Mouse (Mus musculus) forelimb bud, embryonic 11.5 days (tissue): ENCODE measurements around the gene Tnnt1.
"Not testable (repeated sequence)": the region's sequence is repeated elsewhere in the genome, so short reads cannot be mapped to it uniquely, and the experiment has no call there.

Source experiments
- DNase-seq: peaks from one replicate; pipeline ENCODE4 v3.0.0-alpha.2; 2012; ENCODE audit warnings: low read depth, low spot score

The Tnnt1 gene

DNA sequence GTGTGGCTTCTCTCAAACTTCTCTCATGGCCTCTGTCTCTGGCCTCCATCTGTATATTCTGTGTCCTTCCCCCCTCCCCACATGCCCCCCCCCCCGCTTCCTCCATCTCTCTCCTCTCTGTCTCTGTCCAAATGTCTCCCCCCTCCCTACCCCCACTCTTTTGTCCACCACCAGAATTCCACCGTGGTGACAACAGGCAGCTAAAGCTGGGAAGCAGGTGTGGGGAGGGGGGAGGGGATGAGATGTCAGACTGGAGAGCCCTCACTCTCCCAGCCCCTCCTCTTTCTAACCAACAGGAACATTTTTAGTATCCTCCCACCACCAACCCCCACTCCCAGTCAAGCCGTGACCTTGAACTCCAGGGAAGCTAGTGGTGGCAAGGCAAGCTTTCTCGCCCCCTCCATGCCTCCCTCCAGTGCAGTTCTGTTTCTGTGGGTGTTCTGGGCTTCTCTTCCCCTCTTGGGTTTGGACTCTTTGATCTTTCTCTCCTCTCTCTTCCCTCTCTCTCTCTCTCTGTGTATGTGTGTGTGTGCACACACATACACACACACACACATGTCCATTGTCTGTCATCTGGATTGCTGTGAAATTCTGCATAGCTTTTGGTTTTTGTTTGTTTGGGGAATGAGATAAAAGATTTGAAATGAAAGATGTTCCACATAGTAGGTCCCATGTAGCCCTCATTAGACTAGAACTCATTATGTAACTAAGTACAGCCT lies at the start of gene Tnnt1:
Gene Tnnt1, minus strand, starts transcription at position 51 of the 719 bp plus-strand sequence.
- DNase-seq, result no peak

GRCm38 (mm10) chr7:4562660-4563059 lies 46.5 kb upstream of the Tnnt1 start:
- DNase-seq, result no peak

- no peak for DNase-seq
Measured at GRCm38 (mm10) chr7:4557167-4557560, 41.0 kb upstream of the Tnnt1 start.

DNA sequence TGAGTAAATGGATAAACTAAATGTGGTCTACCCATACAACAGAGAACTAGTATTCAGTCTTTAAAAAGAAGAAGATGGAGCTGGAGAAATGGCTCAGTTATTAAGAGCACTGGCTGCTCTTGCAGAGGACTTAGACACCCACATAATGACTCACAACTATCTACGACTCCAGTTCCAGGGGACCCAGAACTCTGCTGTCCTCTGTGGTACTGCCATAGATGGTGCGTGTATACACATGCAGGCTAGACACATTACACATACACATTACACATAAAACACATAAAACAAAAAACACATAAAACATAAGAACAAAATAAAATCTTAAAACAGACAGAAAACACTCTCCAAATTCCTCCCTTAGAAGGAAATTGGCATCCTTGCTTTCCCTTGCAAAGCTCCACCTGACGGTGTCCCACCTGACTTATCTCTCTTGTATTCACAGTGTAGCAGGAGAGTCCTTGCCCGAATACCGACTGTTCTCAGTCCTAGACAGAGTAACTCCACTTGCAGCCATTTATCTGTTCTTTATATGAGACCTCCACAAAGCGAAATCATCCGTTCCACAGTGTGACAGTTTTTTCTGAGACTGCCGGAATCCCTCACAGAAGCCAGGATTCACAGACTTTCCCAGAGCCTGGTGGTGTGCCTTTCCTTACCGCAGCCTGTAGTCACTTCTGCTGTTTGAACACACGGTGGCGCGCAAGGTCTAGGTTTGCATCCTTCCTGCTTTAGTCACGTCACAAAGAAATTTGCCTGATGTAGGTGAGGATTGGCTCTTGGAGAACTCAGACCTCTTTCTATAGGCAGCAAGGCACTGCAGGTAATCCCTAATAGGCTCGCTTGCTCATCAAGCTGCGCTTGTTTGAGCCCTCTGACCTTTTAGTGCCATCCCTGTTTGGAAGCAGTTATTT lies 40.3 kb upstream of the Tnnt1 start:
- peak; percentile 90 for DNase-seq

- DNase-seq, result peak; percentile 16
Measured at GRCm38 (mm10) chr7:4547221-4547641, 31.0 kb upstream of the Tnnt1 start, which contains the start of gene Syt5. Gene Syt5 (minus strand): TSS chr7:4547541.

- DNase-seq, result peak; percentile 80
Measured at GRCm38 (mm10) chr7:4546591-4547131, 30.5 kb upstream of the Tnnt1 start.

DNA sequence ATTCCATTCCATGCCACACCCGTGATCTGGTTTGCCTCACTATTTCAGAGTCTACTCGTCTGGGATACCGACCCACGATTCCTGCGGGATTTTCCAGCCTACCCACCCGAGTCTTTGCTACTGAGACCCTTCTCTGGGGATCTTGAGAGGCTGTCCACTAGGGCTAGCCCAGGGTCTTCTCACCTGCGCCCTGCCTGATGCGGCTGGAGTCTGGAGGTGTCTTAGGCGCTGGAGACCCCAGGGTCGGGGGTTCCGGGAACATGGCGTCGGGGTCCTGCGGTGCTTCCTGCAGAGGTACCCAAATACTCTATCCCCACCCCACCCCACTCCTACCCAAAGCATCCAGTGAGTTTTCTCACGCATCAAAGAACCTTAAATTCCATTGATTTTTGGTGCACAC lies 29.9 kb upstream of the Tnnt1 start:
- DNase-seq, result no peak

GRCm38 (mm10) chr7:4542013-4542412 lies 25.8 kb upstream of the Tnnt1 start:
- no peak for DNase-seq

DNA sequence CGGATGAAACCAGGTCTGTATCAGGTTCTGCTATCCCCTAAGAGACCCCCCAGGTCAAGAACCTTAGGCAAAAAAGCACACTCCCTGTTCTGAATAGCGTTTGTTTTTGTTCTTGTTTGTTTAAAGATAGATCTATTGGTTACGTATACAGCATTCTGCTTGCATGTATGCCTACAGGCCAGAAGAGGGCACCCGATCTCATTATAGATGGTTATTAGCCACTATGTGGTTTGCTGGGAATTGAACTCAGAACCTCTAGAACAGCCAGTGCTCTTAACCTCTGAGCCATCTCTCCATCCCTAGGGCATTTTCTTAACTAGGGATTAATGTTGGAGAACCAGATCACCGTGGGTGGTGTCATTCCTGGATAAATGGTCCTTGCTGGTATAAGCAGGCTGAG lies 25.2 kb upstream of the Tnnt1 start:
- DNase-seq, result no peak

- no peak for DNase-seq
Measured at GRCm38 (mm10) chr7:4539019-4539418, 22.8 kb upstream of the Tnnt1 start.

DNA sequence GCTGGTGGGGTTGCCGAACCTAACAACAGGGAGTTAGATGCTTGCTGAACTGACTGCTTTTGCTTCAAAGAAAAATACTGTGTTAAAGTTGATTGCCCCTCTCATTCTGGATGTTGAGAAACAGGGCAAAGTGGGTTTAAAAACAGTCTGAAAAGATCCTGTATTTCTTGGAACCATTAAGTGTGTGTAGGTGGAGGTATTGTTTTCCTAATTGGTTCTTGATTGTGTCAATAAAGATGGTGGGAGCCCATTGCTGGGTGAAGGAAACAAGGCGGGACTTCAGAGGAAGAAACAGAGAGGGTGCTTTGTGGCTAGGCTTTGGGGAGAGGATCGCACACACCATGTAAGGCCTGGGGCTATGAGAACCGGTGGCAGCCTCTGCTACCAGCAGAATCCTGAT lies 21.0 kb upstream of the Tnnt1 start:
- no peak for DNase-seq

DNA sequence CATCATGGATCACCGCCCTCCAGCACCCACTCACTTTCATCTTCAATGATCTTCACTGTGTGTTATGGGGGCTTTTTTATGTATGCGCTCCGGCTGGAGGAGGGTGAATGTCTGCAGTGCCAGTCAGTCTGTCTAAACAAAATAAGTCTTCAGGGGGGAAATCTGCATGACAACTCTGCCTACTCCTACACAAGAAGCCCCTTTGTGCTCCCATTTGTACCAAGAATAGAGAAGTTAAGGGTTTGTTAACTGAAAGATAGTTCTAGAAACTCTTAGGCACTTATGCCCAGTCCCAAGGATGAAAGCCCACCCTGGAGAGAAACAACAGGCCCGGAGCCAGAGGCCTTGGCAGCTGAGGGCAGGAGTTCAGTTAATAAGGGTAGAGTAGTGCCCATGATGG lies 20.2 kb upstream of the Tnnt1 start:
- DNase-seq, result no peak

- DNase-seq, result peak; percentile 93
Measured at GRCm38 (mm10) chr7:4532005-4532729, 16.0 kb upstream of the Tnnt1 start, which contains the start of gene Dnaaf3. Gene Dnaaf3 (minus strand): TSS chr7:4532453.

DNA sequence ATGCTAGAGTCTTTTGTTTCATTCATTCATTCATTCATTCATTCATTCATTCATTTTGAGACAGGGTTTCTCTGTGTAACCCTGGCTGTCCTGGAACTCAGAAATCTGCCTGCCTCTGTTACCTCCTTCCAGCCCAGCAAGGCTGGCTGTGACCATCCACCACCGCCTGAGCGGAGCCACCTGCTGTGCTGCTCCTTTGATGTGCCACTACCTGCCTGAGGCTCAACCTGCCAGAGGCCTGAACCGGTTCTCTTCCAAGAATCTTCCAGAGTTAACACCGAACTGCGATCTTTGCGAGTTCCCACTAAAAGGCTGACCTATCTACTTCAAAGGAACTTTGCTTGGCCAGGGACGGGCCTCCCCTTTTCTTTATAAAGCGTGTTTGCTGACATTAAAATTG lies 14.0 kb upstream of the Tnnt1 start:
- not testable (repeated sequence) for DNase-seq

DNA sequence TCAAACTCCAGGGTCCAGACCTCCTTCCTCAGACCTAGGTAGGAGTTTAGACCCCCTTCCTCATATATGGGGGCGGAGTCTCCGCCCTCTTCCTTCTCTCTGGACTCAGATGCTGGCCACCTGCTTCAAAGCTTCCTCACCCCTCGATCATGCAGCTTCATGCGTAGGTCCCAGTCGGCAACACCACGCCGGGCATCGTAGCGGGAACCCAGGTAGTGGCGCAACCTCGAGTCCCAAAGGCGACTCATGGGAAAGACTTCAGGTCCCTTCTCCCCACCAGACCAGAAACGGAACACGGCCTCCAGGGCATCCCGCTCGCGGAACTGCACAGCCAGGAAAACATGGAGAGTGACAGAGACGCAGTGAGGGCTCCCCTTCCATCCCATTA lies 11.1 kb upstream of the Tnnt1 start:
- no peak for DNase-seq

- peak; percentile 93 for DNase-seq
Measured at GRCm38 (mm10) chr7:4526341-4527301, 10.4 kb upstream of the Tnnt1 start.

DNA sequence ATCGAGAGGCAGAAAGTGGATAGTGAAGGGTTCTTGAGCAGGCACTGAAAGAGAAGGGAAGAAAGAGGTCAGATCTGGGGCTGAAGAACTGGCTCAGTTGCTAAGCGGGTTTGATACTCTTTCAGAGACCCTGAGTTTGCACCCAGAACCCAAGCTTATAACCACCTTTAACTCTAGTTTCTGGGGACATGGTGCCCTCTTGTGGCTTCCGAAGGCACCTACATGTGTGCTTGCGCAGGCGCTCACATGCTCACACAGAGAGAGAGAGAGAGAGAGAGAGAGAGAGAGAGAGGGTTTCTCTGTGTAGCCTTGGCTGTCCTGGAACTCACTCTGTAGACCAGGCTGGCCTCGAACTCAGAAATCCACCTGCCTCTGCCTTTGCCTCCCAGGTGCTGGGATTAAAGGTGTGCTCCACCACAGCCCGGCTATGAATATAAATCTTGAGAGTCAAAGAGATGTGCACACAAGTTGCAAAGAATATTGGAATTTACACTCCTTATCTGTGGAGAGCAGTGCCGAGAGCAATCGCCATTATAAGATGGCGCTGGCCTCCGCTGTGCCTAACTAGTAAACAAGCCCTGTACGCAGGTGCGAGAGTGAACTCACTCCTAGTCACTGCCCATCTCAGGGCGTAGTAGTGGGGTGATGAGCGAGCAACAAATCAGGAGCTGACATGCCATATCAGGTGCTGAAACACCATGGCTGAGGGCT lies 8.2 kb upstream of the Tnnt1 start, which contains the start of gene Tnni3:
Gene Tnni3, minus strand, starts transcription at position 18 of the 711 bp plus-strand sequence.
- DNase-seq, result peak; percentile 68

DNA sequence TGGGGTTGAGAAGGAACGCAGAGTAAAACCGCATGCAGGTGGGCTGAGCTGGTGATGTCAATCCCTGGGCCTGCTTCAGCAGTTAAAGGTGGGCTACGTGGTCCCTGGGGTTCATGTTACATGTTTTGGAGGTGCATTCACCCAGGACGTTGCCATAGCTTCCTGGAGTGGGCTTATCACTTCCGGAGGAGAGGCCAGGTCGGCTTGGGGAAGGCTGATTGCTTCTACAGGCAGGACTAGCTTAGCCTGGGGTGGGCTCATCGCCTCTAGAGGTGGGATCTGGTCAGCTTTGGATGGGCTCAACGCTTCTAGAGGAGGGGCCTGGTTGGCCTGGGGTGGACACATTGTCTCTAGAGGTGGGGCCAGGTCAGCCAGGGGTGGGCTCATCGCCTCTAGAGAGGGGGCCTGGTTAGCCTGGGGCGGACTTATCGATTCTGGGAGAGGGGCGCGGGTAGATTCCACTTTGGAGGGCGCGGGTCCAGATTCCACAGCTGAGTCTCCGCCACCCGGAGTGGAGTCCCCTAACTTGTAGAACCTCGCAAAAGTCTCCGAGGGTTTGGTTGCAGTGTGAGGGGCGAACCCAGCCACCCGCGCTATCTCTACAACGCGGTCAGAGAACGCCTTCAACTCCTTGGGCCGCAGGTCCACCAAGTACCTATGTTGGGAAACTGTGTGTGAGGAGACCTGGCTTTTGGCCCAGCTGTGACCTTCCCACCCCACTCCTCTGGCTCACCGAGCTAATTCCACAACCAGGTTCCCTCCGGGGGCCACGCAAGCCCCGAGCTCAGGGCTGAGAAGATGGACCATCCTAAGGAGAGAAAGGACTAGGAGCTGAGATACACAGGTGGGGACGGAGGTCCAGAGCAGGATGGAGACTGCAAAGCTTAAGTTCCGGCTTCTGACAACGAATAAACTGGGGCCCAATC lies 7.3 kb upstream of the Tnnt1 start:
- DNase-seq, result no peak

- DNase-seq, result no peak
Measured at GRCm38 (mm10) chr7:4522292-4522691, 6.1 kb upstream of the Tnnt1 start.
